Comparison of ENCODE assay signal across 11 mouse cellular contexts in genomic region chr17:88625931-88626330, GRCm38 (mm10). TPM values are rescaled to one million over a fixed set of nuclear protein-coding genes. Genes with fewer than 3 reads are reported as not detected.
DNase-seq lines count a peak whose midpoint lies in the region; ATAC-seq lines count a peak whose summit lies in the region.
"Had no signal": no experiment of that assay in that cellular context is flagged by ENCODE, and none has a peak within 500 bp of the region (broad histone marks: within the 10 kb centered on the region; RNA-seq: fewer than 3 reads in every experiment).

No protein-coding gene starts in this region.

- WGBS in heart, embryonic 11.5 days (ENCODE audit: insufficient replicate concordance): 71% methylated on average over 7 of the region's 7 CpGs
- 72% methylated on average over 7 of the region's 7 CpGs for WGBS in liver, embryonic 12.5 days (ENCODE audit: insufficient replicate concordance)

- peaks cover 34% of the 10 kb centered on the region for H3K4me1 ChIP-seq in brown adipose tissue, adult 24 weeks (ENCODE audit: control insufficient read depth, insufficient read depth, insufficient read length, low read length)
- peaks cover 44% of the 10 kb centered on the region for H3K4me1 ChIP-seq in heart, embryonic 11.5 days (ENCODE audit: control insufficient read depth, insufficient read depth, low read length)
- peaks cover 24% of the 10 kb centered on the region; the same call in 1 of the 2 replicates for H3K4me1 ChIP-seq in liver, embryonic 12.5 days

- no peaks in the 10 kb centered on the region for H3K36me3 ChIP-seq in heart, embryonic 11.5 days (ENCODE audit: control insufficient read depth, insufficient read depth, low read length)
- no peaks in the 10 kb centered on the region for H3K36me3 ChIP-seq in liver, embryonic 12.5 days
- H3K36me3 ChIP-seq: hindbrain, embryonic 15.5 days had no signal

- H3K27me3 ChIP-seq in heart, embryonic 11.5 days (ENCODE audit: control insufficient read depth, insufficient read depth, low read length): no peaks in the 10 kb centered on the region
- H3K27me3 ChIP-seq in liver, embryonic 12.5 days (replicated peaks): no peaks in the 10 kb centered on the region
- H3K27me3 ChIP-seq: hindbrain, embryonic 15.5 days had no signal

- H3K9ac ChIP-seq in heart, embryonic 11.5 days (ENCODE audit: low read depth, low read length): 0 out of 2 replicates have a peak overlapping the region, but pooled peaks have one; percentile 22
- no peak overlapping the region for H3K9ac ChIP-seq in liver, embryonic 12.5 days
- H3K9ac ChIP-seq: hindbrain, embryonic 15.5 days had no signal

- DNase-seq in kidney, postnatal 4 days: peak; percentile 28 to 54
- no peak for DNase-seq in kidney, postnatal 36 days
- DNase-seq in layer of hippocampus, postnatal 36 days: no peak
- DNase-seq in left cerebral cortex, postnatal 10 days (ENCODE audit: extremely low spot score in 1 of 2, low spot score in 2 of 2): no peak
- DNase-seq in thymus, postnatal 0 days (ENCODE audit: low spot score): no peak
- DNase-seq: thymus, postnatal 25 days had no signal

- 0 out of 2 replicates have a peak, but pooled peaks have one; percentile 9 for ATAC-seq in heart, embryonic 11.5 days (replicated peaks; ENCODE audit: insufficient number of reproducible peaks, low FRiP score, low TSS enrichment)
- ATAC-seq in liver, embryonic 12.5 days: no peak

- H3K9me3 ChIP-seq in heart, embryonic 11.5 days (replicated peaks; ENCODE audit: control insufficient read depth, low read length): no peaks in the 10 kb centered on the region
- no peaks in the 10 kb centered on the region for H3K9me3 ChIP-seq in liver, embryonic 12.5 days (replicated peaks)
- H3K9me3 ChIP-seq: hindbrain, embryonic 15.5 days had no signal

- H3K27ac ChIP-seq in brown adipose tissue, adult 24 weeks (replicated peaks; ENCODE audit: low read depth, low read length): peak overlapping the region; percentile 86
- H3K27ac ChIP-seq in heart, embryonic 11.5 days (ENCODE audit: low read depth, low read length): peak overlapping the region; percentile 87
- peak overlapping the region; percentile 31 for H3K27ac ChIP-seq in liver, embryonic 12.5 days
- H3K27ac ChIP-seq: hindbrain, embryonic 15.5 days; macrophage had no signal

- peak overlapping the region; percentile 41; the same call in 1 of the 2 replicates for H3K4me2 ChIP-seq in heart, embryonic 11.5 days
- no peak overlapping the region for H3K4me2 ChIP-seq in liver, embryonic 12.5 days
- H3K4me2 ChIP-seq: hindbrain, embryonic 15.5 days had no signal

- intact Hi-C loops in left cerebral cortex, postnatal 10 days (cut with DNase I): no loop called here

- no peak overlapping the region for H3K4me3 ChIP-seq in brown adipose tissue, adult 24 weeks (ENCODE audit: insufficient read depth, low read depth, low read length)
- no peak overlapping the region for H3K4me3 ChIP-seq in heart, embryonic 11.5 days (ENCODE audit: low read depth, low read length)
- no peak overlapping the region for H3K4me3 ChIP-seq in liver, embryonic 12.5 days
- H3K4me3 ChIP-seq: hindbrain, embryonic 15.5 days had no signal

RNA-seq across cellular contexts. Expression of gene Ston1, which starts 28.4 kb away (rescaled TPM):
- 7.0 and 12.5 TPM in 2 replicates for polyA plus RNA-seq in brown adipose tissue, adult 24 weeks (2012; ENCODE audit: insufficient read depth, insufficient read length, missing spikeins)
- 6.9 and 11.1 TPM in 2 replicates for polyA plus RNA-seq in heart, embryonic 11.5 days (2014; fragmentation: Nextera tagmentation; extraction: Ambion mirVana)
- 1.4 TPM in 2 replicates for polyA plus RNA-seq in liver, embryonic 12.5 days (2016; fragmentation: Nextera tagmentation; extraction: Ambion mirVana)
- 10 to 100 TPM in 1 of 2 experiments, 1 to 10 TPM in 1; 8.8 to 11.0 TPM for total RNA-seq in layer of hippocampus, postnatal 36 days (2021)
- 1 to 10 TPM; 6.5 to 8.4 TPM for total RNA-seq in left cerebral cortex, postnatal 10 days (2021)
- 3.4 and 3.8 TPM in 2 replicates for polyA plus RNA-seq in thymus, postnatal 0 days (2015; fragmentation: Nextera tagmentation; extraction: Ambion mirVana)

RNA-seq across cellular contexts. Expression of gene Gtf2a1l, which starts 42.5 kb away (rescaled TPM):
- polyA plus RNA-seq in brown adipose tissue, adult 24 weeks (2012; ENCODE audit: insufficient read depth, insufficient read length, missing spikeins): not detected in 2 replicates
- polyA plus RNA-seq in heart, embryonic 11.5 days (2014; fragmentation: Nextera tagmentation; extraction: Ambion mirVana): 0.21 and 0.41 TPM in 2 replicates
- polyA plus RNA-seq in liver, embryonic 12.5 days (2016; fragmentation: Nextera tagmentation; extraction: Ambion mirVana): not detected in 2 replicates
- not detected for total RNA-seq in layer of hippocampus, postnatal 36 days (2021)
- under 1 TPM; 0.34 to 0.39 TPM for total RNA-seq in left cerebral cortex, postnatal 10 days (2021)
- not detected in 2 replicates for polyA plus RNA-seq in thymus, postnatal 0 days (2015; fragmentation: Nextera tagmentation; extraction: Ambion mirVana)
- polyA plus RNA-seq: macrophage had no signal

Comparison
In these comparisons a context has a peak if more than half of its experiments do, and no peak if none do; other contexts are left out.
1. DNase-seq: peak in kidney, postnatal 4 days (2 of 2); none in kidney, postnatal 36 days (0 of 2), layer of hippocampus, postnatal 36 days (0 of 2), left cerebral cortex, postnatal 10 days (0 of 2) and thymus, postnatal 0 days (single experiment).
2. H3K27ac ChIP-seq: peak in every context shown above with its lines; median percentile 87 in heart, embryonic 11.5 days; 86 in brown adipose tissue, adult 24 weeks; 31 in liver, embryonic 12.5 days.